Mouse (Mus musculus): ENCODE data around the gene Hsp90ab1.

Hsp90ab1 gene

DNA sequence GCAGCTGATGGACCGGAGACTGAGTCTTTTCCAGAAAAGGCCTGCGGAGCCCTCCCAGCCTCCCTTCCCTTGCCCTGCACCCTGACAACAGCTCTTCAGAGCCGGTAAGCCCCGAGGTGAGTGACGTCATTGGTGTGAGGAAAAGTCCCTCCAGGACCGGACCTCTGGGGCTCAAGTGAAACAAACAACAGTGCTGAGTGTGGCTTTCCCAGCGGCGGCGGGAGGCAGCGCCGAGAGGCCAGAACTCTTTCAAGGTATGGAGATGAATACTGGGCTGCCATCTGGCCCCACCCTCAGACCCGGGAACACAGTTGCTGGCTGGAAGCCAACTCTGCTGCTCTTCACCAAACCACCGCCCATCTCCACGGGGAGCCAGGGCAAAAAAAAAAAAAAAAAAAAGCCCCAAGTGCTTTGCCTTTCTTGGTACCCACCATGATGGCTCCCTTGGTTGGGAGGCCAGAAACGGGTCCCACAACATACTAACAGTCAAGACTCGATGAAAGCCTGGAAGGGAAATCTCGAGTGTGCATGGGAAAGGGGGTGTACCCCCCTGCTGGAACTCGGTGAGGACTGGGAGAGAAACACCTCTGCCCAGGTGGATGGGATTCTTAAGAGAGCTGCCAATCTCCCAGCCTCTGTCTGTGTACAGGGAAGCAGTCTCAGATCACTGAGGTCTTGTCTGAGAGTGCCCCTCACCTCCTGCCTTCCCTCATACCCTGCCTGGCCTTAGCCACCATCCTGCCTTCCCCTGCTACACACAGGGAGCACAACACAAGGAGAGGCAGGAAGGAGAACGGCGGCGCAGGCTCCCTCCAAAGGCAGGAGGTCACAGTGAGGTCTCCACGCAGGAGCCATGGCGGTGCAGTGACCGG is 28.8 kb downstream of the Hsp90ab1 start:
- in situ Hi-C loops (cut with MboI, MseI), result no loop called here

DNA sequence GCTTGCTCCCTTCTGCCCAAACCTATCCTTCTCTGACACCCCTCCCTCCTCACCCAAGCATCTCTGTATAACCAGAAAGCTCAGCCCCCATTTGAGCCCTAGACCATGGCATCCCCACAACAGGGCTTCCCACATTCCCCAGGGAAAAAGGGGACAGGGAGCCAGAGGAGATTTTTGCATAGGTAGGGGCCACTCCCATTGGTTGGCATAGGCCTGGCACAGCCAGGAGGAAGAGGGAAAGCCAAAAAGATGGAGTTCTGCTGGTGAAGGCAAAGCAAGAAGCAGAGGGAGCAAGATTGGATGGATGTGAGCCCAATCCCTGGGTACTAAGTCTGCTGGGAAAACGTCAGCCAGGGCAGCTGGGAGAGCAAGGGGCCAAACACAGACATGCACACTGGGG is 30.0 kb downstream of the Hsp90ab1 start:
- in situ Hi-C loops (cut with MboI, MseI), result no loop called here

DNA sequence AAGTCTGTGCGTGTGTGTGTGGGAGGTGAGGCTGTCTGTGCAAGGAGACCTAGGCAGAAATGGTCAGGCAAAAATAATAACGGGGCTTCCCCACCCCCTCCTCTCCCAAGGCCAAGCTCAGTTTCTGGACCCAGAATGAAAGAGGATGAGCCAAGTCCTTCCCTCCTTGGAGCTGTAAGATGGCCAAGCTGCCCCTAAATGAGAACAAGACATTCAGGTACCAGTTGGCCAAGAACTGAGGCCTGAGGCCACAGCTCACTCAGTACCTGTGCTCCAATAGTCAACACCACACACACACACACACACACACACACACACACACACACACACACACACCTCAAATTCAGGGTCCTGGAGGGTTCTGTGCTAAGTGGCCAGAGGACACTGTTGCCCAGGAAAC is 30.4 kb downstream of the Hsp90ab1 start:
- in situ Hi-C loops (cut with MboI, MseI), result no loop called here

DNA sequence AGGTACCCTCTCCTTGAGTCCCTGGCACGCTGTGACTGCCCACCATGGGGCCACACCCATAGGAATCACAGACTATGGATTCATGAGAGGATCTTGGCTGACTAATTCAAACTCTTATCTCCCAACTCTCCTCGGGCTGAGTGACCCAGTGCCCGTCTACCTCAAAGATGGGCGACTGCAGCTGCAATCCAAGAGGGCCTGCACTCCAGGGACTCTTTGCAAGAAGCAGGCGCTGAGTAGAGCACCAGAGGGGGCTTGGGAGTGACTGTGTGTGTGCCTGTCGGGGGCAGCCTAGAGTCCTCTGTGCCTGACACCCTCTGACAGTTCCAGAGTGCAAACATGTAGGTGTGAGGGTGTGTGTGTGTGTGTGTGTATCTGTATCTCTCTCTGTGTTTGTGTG is 30.9 kb downstream of the Hsp90ab1 start:
- in situ Hi-C loops (cut with MboI, MseI), result no loop called here

DNA sequence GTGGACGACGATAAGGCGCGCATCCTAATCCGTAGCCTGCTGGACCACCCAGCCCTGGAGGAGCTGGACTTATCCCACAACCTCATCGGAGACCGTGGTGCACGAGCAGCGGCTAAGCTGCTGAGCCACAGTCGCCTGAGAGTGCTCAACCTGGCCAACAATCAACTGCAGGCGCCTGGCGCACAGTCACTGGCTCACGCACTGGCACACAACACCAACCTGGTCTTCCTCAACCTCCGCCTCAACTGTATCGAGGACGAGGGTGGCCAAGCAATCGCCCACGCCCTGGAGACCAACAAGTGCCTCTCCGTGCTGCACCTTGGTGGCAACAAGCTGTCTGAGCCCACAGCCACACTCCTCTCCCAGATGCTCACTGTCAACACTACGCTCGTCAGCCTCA is 33.4 kb downstream of the Hsp90ab1 start:
- in situ Hi-C loops (cut with MboI, MseI), result no loop called here

DNA sequence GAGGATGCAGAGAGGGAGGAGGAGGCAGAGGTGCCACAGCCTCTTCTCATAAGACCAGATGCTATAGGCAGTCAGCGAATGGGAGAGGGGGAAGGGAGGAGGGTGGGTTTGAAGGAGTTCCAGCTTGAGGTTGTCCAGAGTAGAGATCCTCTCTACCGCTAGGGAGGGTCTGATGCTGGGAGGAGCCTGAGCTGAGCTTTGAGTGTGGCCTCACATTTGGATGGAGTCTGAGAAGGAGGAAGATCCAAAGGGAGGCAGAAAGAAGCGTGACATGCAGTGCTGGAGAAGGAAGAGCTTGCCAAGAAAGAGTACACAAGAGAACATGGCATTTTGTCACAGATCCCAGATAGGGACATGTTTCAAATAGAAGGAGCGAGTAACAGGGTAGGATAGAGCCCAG is 34.7 kb downstream of the Hsp90ab1 start:
- in situ Hi-C loops (cut with MboI, MseI), result no loop called here

DNA sequence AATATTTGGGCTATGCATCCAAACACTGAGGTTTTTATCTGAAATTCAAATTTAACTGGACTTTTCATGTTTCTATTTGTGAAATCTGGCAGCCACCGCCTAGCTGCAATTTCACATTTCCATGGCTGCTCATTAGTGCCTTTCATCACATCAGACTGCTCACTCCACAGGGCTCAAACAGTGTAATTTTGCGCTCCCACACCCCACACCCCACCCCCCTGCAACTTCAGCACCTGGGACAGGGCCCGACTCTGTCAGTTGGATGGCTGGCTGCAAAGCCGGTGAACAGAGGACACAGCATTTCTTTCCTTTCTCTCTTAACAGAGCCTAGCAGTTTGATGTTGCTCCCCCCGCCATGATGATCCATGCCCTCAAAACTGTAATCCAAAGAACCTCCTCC is 36.8 kb downstream of the Hsp90ab1 start:
- in situ Hi-C loops (cut with MboI, MseI), result no loop called here

DNA sequence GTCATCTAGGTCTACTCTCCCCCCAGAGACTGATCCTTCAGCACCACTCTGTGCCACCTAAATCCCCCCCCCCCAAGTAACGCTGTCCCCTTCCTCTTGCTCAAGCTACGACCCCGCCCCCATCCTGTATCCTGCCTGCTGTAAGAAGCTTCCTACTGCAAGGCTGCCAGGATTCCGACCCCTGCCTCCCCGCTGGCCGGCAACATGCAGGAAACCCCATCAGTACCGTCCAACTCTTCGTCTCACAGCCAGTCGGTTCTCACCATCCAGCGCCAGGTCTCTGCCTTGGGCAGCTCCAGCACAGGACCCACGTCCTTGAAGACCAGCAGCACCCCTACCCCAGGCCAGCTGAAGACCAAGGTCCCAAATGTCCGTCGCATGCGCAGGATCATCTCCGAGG is 40.2 kb downstream of the Hsp90ab1 start:
- in situ Hi-C loops (cut with MboI, MseI), result no loop called here

DNA sequence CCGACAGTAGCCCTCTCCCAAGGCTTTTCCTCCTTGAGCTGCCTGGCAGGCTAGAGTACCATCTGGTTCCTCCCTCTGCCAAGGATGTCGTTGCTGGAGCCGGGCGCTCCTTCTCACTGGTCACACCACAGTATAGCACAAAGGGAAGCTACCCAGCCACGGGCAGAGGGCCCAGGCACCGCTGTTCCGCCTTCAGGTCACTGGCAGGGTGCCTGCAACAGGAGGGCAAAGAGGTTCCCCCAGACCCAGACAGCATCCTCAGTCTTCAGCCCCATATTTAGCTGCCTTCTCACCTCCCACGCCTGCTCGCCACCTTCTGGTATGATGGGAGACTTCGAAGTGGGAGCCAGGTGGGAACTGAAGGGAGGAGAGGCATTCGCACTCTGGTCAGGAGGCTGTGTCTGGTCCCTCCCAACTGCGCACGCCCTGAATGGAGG is 42.7 kb downstream of the Hsp90ab1 start:
- in situ Hi-C loops (cut with MboI, MseI), result no loop called here

DNA sequence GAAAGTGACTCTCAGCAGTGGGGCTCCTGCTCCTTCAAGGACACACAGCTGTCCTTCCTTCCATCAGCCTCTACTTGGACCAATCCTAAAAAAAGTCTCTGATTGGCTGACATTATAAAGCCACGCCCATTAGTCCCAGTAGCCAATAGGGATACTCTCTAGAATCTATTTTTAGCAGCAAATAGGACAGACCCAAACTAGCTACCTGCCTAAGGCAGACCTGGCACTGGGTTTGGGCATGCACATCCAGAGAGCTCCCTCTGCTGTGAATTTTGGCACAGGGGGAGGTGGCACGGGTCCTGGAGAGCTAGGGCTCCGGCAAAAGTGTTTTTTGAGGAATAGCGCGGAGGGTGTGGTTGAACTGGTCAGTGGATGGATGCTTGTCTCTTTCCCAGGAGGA is 46.5 kb downstream of the Hsp90ab1 start:
- in situ Hi-C loops (cut with MboI, MseI), result loop anchor here (10.0 kb wide), 1 partner anchor 562 kb away; no protein-coding TSS in a partner anchor

DNA sequence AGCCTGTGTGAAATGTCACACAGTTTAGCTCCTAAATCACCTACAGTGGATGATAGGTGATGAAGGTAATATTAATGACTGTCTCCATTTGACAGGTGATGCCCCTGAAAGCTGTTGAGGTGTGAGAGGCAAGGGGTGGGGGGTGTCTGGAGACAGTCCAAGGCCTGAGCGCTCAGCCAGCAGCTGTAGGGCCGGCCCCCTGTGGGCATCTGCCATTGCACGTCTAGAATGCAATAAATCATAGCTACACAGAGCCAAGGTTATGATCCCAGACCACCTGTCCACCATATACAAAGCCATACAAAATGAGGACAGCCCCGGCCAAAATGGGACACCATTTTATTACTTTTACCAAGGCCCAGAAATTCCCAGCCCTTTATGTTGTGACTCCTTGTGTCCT is 48.1 kb downstream of the Hsp90ab1 start:
- in situ Hi-C loops (cut with MboI, MseI), result loop anchor here (10.0 kb wide), 1 partner anchor 560 kb away; no protein-coding TSS in a partner anchor

DNA sequence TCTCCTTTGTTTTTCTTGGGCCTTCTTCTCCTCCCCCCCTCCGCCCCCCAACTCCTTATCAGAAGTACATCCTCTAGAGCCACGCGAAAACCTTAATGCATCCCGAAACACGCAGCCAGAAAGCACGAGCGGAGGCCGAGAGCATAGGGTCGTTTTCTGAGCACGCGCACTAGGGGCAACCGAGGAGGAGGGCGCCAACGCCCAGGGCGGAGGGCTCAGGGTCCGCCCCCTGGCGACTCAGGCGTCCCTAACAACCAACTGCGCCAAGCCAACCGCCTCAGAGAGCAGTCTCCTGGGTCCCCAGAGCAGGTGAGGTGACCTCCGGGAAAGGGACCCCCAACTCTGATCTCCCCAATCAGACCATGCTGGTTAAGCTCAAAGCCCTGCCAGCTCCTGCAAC is 49.8 kb downstream of the Hsp90ab1 start, which contains the start of gene Tcte1:
Gene Tcte1 (plus strand): TSS at position 172 of the 400 bp plus-strand sequence.
- in situ Hi-C loops (cut with MboI, MseI), result loop anchor here (10.0 kb wide), 1 partner anchor 558 kb away; no protein-coding TSS in a partner anchor

DNA sequence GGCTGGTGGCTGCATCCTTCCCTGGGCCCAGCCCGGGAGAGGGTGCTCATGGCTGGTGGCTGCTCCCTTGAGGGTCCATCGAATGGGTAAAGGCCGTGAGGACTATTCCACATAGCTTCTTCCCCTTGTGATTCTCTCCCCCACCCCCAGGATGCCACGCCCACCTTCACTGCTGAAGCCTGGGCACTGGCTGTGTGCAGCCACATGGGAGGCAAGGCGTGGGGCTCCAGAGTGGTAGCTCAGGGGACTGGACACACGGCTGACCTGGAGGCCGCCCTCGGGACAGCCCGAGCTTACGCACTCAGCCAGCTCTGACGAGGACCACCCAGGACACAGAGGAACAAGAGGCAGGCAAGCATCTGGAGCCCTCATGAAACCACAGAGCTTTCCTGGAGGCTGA is 52.9 kb downstream of the Hsp90ab1 start:
- in situ Hi-C loops (cut with MboI, MseI), result loop anchor here (10.0 kb wide), 1 partner anchor 555 kb away; no protein-coding TSS in a partner anchor

DNA sequence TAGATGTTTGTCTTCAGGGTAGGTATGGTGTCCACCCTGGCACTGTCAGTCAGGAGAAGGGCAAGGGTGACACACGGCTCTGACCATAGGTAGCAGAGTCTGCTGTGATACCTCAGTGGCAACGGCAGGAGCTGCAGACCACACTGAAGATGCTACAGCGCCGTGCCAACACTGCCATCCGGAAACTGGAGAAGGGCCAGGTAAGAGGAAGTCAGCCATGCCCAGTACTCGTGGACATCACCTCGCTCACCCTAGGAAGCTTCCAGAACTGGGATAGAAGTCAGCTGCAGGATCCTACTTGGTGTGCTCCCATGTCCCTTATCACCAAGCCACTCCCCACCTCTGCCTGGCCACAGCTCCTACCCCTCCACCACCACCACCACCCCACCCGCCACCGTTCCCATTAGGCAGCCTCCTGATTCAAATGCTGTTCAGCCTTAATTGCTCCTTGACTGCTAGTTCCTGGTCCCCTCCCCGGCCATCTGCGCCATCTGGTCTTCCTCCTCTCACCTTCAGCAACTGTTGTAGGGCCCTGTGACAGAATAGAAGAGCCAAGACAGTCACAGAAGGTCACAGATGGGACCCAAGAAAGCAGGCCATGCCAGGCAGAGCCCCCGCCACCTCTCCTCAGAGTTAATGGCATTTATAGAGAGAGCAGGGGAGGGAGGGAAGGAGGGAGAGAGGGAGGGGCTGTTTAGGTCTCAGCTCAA is 54.1 kb downstream of the Hsp90ab1 start:
- in situ Hi-C loops (cut with MboI, MseI), result no loop called here
